Mouse (Mus musculus) kidney, postnatal 25 days (tissue): ENCODE results near the gene Ina.
"Not testable (repeated sequence)": the region's sequence is repeated elsewhere in the genome, so short reads cannot be mapped to it uniquely, and the experiment has no call there.

Experiments
- DNase-seq, 2 experiments: peaks; one replicate each; pipeline ENCODE4 v3.0.0; 2021; ENCODE audit warnings: mixed read lengths in 2 of 2

Ina gene

GRCm38 (mm10) chr19:46984726-46985622 lies 29.5 kb upstream of the Ina start:
- no peak for DNase-seq

DNA sequence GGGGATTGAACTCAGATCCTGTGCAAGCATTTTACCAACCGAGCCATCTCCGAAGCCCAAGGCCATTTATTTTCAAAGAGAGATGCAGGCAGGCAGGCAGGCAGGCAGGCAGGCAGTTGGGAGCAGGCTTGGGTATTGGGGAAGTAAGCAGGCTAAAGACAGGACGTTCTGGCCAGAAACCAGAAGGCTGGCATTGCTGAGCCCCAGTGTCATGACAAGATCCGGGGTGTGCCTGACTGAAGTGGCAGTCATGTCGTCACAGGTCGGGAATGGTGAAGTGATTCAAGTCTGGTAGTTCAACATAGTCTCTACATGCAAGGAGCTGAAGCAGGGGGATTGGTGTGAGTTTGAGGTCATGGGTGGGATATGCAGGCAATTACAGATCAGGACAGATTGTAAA lies 26.9 kb upstream of the Ina start:
- no peak for DNase-seq

DNA sequence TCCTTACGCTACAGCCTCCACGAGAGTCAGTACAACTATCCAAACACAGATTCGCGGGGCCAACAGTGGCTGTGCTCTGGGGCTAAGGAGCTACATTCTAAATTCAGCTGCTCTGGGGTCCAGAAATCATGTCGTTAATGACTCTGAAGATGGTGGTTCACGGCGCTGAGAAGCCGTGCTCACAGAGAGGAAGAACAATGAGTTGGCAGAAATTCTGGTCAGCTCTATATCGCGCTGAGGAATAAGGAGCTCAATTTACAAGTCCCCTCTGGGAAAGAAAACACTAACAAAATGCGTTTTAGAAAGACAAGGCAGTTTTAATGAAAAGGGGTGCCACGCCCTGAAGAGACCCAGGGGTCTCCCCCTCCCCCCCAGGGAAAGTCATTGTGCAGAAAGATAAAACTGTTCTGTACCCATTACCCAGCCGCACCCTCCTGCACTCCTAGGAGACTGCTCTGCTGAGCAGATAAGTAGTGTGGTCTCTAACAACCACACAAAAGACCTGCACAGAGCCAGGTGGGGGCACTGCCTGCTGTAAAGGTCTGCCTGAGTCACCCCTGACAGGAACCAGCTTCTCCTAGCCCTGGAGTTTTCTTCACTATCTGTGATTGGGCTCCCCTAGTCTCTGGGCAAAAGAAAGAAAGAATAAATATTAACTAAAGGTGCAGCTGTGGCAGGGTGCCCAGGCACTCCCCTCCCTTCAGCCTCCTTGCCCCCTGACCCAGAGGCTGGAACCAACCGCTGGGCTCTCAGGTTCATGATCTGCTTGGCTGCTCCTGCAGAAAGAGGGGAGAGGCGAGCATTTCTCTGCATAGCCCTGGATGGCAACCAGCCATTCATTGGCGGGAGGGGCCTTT lies 26.0 kb upstream of the Ina start:
- peak; percentile 93 to 97 for DNase-seq

GRCm38 (mm10) chr19:46989479-46990152 lies 24.9 kb upstream of the Ina start:
- DNase-seq = peak; percentile 52 to 79

GRCm38 (mm10) chr19:46990153-46990518 lies 24.4 kb upstream of the Ina start:
- no peak for DNase-seq

- DNase-seq = not testable (repeated sequence)
These were observed 23.9 kb upstream of the Ina start for GRCm38 (mm10) chr19:46990625-46991024.

GRCm38 (mm10) chr19:46991145-46991544 lies 23.4 kb upstream of the Ina start:
- DNase-seq = peak; percentile 84 to 91

DNA sequence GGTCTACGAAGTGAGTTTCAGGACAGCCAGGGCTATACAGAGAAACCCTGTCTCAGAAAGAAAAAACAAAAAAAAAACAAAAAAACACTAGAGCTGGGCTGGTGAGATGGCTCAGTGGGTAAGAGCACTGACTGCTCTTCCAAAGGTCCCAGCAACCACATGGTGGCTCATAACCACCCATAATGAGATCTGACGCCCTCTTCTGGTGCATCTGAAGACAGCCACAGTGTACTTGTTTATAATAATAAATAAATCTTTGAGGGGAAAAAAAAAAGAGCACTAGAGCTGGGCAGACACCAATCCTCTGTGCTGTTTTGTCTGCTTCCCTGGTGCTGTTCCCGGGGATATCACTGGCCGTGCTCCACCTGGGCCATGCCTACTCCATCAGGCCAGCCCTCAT lies 22.2 kb upstream of the Ina start:
- DNase-seq = not testable (repeated sequence)

GRCm38 (mm10) chr19:46996095-46996494 lies 18.4 kb upstream of the Ina start:
- DNase-seq = peak in 1 of 2 experiments; percentile 9

DNA sequence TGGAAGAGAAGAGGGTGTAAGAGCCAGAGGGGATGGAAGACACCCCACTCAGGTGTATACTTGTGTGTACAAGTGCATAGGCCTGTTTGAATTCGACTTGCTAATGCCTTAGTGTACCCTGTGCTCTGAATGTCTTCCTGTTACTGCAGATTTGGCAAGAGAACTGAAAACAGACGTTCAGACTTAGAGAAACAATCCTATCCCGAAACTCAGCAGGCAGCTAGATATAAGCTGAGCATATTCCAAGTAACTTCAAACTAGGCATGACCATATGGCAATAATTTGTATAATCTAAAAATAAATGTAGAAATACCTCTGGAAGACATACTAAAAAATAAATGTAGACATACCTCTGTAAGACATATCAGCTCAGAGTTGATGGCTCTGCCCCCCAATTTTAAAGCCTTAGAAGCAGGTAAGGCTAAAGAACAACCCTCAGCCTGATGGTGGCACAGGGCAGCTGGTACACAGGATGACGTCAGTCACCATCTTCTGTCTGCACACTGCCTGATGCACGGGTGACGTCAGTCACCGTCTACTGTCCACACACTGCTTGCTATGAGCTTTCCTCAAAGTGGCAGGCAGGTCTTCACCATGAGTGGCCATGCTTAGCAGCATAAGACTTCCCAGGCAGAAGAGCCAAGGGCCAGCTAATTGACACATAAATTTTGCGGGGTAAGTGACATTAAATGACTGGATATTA lies 16.2 kb upstream of the Ina start:
- peak in 1 of 2 experiments; percentile 23 for DNase-seq

DNA sequence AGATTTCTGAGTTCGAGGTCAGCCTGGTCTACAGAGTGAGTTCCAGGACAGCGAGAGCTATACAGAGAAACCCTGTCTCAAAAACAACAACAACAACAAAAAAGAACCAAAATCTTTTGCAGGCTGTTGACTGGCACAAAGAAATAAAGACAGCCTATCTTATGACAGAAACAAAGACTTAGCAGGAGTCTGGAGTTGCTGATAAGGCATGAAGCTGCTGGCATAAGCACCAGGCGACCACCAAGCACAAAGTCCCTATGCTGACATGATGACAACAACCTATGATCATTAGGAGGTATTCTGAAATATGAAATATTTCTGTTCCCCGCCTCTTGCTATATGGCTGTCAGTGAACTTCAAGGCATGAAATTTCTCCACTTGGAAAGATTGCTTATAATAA lies 15.5 kb upstream of the Ina start:
- no peak for DNase-seq

- no peak for DNase-seq
These were observed 14.7 kb upstream of the Ina start for GRCm38 (mm10) chr19:46999753-47000152.

DNA sequence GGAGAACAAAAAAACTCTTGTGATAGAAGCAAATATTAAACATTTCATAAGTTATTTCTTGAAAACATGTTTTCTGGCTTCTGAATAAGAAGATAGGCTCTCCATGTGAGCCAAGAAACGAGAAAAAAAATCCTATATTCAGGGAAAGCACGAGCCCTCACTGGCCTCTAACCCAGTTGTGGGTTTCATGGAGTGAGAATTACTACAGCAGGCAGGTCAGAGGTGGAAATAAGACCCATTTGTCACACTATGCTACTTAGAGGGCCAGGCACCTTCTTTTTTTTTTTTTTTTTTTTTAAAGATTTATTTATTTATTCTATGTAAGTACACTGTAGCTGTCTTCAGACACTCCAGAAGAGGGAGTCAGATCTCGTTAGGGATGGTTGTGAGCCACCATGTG lies 14.1 kb upstream of the Ina start:
- DNase-seq = not testable (repeated sequence)

- DNase-seq = peak in 1 of 2 experiments; percentile 17
These were observed 10.6 kb upstream of the Ina start for GRCm38 (mm10) chr19:47003742-47004511.

GRCm38 (mm10) chr19:47005873-47006272 lies 8.6 kb upstream of the Ina start:
- DNase-seq = peak in 1 of 2 experiments; percentile 5

GRCm38 (mm10) chr19:47006321-47006720 lies 8.2 kb upstream of the Ina start:
- DNase-seq = peak; percentile 58 to 81

GRCm38 (mm10) chr19:47009420-47009819 lies 5.1 kb upstream of the Ina start:
- no peak for DNase-seq

DNA sequence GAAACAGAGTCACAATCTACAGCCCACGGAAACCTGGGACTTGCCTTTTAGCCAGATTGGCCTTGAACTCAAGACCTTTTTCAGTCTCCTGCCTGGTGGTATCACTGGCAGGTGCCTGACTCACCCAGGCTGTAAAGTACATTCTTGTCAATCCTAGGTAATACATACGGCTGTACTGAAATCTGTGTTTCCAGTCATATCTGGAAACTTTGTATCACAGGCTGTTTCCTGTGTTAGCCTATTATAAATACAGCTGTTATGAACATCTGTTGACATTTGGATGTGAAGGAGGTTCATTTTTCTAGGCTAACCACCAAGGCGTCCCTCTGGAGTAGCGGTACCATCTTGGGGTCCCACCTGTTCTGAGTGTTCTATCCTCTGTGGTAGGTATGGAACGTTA lies 4.6 kb upstream of the Ina start:
- DNase-seq = no peak

DNA sequence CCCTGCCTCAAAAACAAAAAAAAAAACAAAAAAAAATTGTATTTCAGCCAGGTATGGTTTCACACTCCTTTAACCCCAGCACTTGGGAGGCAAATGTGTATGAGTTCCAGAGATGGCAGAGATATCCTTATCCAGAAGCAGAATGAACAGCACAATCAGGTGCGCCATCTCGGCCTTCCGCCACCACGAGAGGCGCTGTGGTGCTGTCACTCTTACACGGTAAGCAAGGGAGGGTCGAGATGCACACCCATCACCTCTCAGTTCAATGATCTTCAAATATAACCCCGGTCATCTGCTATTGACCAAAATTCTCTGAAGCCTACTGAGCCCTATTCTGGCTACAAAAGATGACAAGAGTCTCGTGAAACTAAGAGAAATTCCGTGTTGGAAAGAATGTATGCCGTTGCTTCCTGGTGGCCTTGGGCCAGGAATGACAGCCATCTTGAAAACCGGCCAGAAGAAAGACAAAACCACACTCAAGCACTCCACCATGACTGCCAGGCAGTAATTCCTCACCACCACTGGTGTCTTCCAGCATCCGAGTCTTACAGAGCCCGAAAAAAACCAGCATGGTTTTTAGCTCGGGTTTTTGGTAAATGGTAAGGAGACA lies 1.9 kb upstream of the Ina start:
- peak in 1 of 2 experiments; percentile 19 for DNase-seq

DNA sequence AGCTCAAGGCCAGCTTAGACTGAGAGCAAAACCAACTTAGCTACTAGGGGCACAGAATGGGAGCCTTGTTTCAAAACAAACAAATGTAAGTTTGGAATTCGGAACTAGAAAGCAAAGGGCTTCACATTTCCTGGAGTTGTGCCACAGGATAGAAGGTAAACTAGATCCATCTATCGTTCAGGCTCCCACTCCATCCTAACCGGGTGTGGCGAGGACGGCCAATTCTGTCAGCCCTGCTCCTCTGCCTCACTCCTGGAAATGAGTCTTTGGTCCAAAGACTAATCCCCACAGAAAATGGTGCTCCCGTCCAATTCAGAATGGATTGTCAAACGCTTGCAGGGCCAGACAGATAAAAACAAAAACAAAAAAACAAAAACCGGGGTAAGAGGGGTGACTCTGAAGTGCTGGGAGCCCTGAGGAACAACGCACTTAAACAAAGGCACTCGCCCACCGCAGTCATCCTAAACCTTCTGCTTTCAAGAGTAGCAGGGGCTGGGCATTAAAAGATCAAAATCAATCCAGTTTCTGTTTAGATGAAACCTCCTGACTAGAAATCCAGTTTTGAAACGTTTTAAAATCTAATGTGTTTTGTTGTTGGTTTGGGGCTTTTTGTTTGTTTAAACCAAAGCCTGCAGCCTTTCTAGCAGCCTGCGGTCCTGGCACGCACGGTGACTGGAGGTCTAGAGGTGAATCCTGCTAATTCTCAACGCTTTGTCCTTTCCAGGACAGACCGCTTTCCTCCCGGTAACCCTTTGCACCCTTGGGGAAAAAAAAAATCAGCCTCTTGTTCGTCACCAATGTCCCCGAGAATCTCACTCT lies 949 bp upstream of the Ina start:
- no peak for DNase-seq

DNA sequence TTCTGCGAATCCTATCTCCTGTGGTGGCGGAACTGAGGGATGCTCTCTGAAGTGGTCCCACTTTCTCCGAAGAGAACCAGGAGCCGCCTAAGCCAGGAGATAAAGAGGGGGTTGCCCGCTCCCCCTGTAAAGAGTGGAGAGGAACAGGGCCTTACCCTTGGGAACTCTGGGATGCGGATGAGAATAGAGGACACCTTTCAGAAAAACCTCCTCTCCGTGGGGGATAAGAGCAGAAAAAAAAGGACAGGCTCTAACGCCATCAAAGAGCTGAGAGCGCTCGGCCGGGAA lies 395 bp upstream of the Ina start:
- DNase-seq = peak in 1 of 2 experiments; percentile 31
